Mouse (Mus musculus): ENCODE measurements around the gene Phyhipl. TPM values are rescaled to one million over a fixed set of nuclear protein-coding genes. Genes with fewer than 3 reads are reported as not detected.
A peak's percentile ranks its signal among the peaks of the same experiment; 100 is the strongest.

Phyhipl gene
- total and polyA plus RNA-seq, 2 experiments from 2014 or later = 0.19 TPM; not detected in 1

DNA sequence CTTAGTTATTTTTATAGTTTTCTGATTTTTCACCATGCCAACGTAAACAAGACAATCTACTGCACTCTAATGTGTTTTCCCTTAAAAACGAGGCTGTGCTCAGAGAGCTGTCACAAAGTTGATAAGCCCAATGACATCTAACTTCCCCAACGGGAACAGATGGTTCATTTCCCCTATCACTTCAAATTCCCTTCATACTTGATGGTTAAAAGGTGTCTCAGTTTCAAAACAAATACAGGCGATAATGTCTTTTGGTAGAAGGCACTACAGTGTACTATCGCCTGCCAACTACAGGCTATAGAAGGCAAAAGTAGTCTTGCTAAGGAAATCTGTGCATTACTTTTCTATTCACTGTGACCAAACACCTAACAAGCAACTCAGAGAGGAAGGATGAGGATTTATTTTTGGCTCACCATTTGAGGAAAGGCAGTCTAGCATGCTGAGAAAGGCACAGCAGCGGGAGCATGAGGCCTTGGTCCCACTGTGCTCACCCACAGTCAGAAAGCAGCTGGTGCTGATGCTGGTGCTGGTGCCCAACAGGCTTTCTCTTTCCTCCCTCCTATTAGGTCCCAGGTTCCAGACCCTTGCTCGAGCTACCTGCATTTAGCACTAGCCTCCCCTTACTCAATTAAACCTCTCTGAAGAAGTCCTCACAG, 74.1 kb downstream of the Phyhipl start:
- Histone ChIP-seq H3K36me3 (replicated peaks; ENCODE audit: control insufficient read depth, insufficient read depth, low read length) (no peaks in the 10 kb centered on the region), H3K4me2 (ENCODE audit: low read depth, low read length) (no peak overlapping the region), H3K27me3 (ENCODE audit: control insufficient read depth, insufficient read depth, low read length) (no peaks in the 10 kb centered on the region), H3K27ac (ENCODE audit: low read depth) (no peak overlapping the region), H3K9me3 (replicated peaks; ENCODE audit: control insufficient read depth, low read length) (no peaks in the 10 kb centered on the region), H3K4me3 (ENCODE audit: low read depth, low read length) (no peak overlapping the region), H3K4me1 (ENCODE audit: control insufficient read depth, insufficient read depth) (no peaks in the 10 kb centered on the region), H3K9ac (replicated peaks; ENCODE audit: low read depth, low read length) (no peak overlapping the region)
- WGBS = 26% methylated on average over 7 of the region's 7 CpGs
- no peak for DNase-seq (ENCODE audit: low spot score)
- ATAC-seq (ENCODE audit: insufficient read depth, low read depth) = no peak
- TF ChIP-seq EP300 (IDR thresholded peaks at IDR 0.05; ENCODE audit: low read depth) = no peak
- TF ChIP-seq CTCF (IDR thresholded peaks at IDR 0.05; ENCODE audit: low read depth) = no peak

- Histone ChIP-seq H3K27me3 (ENCODE audit: control insufficient read depth, insufficient read depth, low read length) (no peaks in the 10 kb centered on the region), H3K4me3 (ENCODE audit: low read depth, low read length) (no peak overlapping the region), H3K4me1 (ENCODE audit: control insufficient read depth, insufficient read depth) (no peaks in the 10 kb centered on the region), H3K9ac (replicated peaks; ENCODE audit: low read depth, low read length) (no peak overlapping the region), H3K27ac (ENCODE audit: low read depth) (no peak overlapping the region), H3K9me3 (replicated peaks; ENCODE audit: control insufficient read depth, low read length) (no peaks in the 10 kb centered on the region), H3K36me3 (replicated peaks; ENCODE audit: control insufficient read depth, insufficient read depth, low read length) (no peaks in the 10 kb centered on the region), H3K4me2 (ENCODE audit: low read depth, low read length) (no peak overlapping the region)
- DNase-seq (ENCODE audit: low spot score) (peak; percentile 53), ATAC-seq (ENCODE audit: insufficient read depth, low read depth) (no peak)
- WGBS = 19% methylated on average over 3 of the region's 3 CpGs
- no peak for TF ChIP-seq EP300 (IDR thresholded peaks at IDR 0.05; ENCODE audit: low read depth)
- TF ChIP-seq CTCF (IDR thresholded peaks at IDR 0.05; ENCODE audit: low read depth) = peak; percentile 81
These were observed 92.1 kb downstream of the Phyhipl start for GRCm38 (mm10) chr10:70563636-70564035.

- ATAC-seq (ENCODE audit: insufficient read depth, low read depth) = no peak
- 75% methylated on average over 3 of the region's 3 CpGs for WGBS
- TF ChIP-seq CTCF (IDR thresholded peaks at IDR 0.05; ENCODE audit: low read depth) (no peak), EP300 (IDR thresholded peaks at IDR 0.05; ENCODE audit: low read depth) (no peak)
- H3K36me3 ChIP-seq (replicated peaks; ENCODE audit: control insufficient read depth, insufficient read depth, low read length) = peaks cover 3% of the 10 kb centered on the region
- H3K4me1 ChIP-seq (ENCODE audit: control insufficient read depth, insufficient read depth) = no peaks in the 10 kb centered on the region
- no peak overlapping the region for H3K27ac ChIP-seq (ENCODE audit: low read depth)
- H3K9ac ChIP-seq (replicated peaks; ENCODE audit: low read depth, low read length) = no peak overlapping the region
- no peaks in the 10 kb centered on the region for H3K9me3 ChIP-seq (replicated peaks; ENCODE audit: control insufficient read depth, low read length)
- no peak overlapping the region for H3K4me2 ChIP-seq (ENCODE audit: low read depth, low read length)
- DNase-seq (ENCODE audit: low spot score) = no peak
- H3K4me3 ChIP-seq (ENCODE audit: low read depth, low read length) = no peak overlapping the region
- no peaks in the 10 kb centered on the region for H3K27me3 ChIP-seq (ENCODE audit: control insufficient read depth, insufficient read depth, low read length)
These were observed 103.2 kb downstream of the Phyhipl start for GRCm38 (mm10) chr10:70552531-70552930.

- no peak overlapping the region for H3K4me3 ChIP-seq (ENCODE audit: low read depth, low read length)
- H3K36me3 ChIP-seq (replicated peaks; ENCODE audit: control insufficient read depth, insufficient read depth, low read length) = 0 out of 2 replicates have a peak, but pooled peaks cover 5% of the 10 kb centered on the region
- 72% methylated on average over 6 of the region's 6 CpGs for WGBS
- H3K4me2 ChIP-seq (ENCODE audit: low read depth, low read length) = no peak overlapping the region
- no peaks in the 10 kb centered on the region for H3K4me1 ChIP-seq (ENCODE audit: control insufficient read depth, insufficient read depth)
- H3K27ac ChIP-seq (ENCODE audit: low read depth) = no peak overlapping the region
- TF ChIP-seq CTCF (IDR thresholded peaks at IDR 0.05; ENCODE audit: low read depth) (no peak), EP300 (IDR thresholded peaks at IDR 0.05; ENCODE audit: low read depth) (no peak)
- no peaks in the 10 kb centered on the region for H3K9me3 ChIP-seq (replicated peaks; ENCODE audit: control insufficient read depth, low read length)
- no peak for ATAC-seq (ENCODE audit: insufficient read depth, low read depth)
- DNase-seq (ENCODE audit: low spot score) = no peak
- no peak overlapping the region for H3K9ac ChIP-seq (replicated peaks; ENCODE audit: low read depth, low read length)
- no peaks in the 10 kb centered on the region for H3K27me3 ChIP-seq (ENCODE audit: control insufficient read depth, insufficient read depth, low read length)
These were observed 112.9 kb downstream of the Phyhipl start for GRCm38 (mm10) chr10:70542857-70543256.

DNA sequence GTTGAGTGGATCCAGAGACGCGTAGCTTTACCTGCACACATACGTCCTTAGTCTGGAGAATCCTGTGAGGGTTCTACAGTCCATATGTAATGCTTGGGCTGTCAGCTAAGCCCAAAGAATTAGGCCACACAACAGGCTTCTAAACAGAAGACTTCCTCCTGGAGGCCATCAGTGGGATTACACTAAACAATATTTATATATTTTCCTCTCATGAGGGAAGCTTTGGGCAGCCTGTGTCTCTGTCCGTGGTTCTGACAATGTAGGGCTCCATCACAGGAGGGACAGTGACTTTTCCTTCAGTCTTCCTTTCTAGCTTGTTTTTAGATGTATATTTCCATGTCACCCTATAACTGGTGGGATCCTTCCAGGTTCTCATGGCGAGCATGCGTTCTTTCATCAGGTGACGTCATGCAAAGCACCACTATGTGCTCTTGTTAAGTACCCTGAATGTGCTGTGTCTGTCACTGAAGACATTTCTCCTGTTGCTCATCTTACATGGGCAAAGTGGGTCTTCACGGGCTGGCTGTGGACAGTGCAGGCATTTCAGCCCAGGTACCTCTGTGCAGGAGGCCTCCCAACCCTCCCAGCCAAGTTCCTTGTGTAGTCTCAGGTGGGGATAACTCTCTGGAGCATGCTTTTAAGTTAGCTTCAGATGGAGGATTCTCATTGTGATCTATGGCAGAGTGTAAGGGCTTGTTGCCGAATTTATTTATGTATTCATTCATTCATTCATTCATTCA, 115.1 kb downstream of the Phyhipl start:
- Histone ChIP-seq H3K4me2 (ENCODE audit: low read depth, low read length) (no peak overlapping the region), H3K9me3 (replicated peaks; ENCODE audit: control insufficient read depth, low read length) (no peaks in the 10 kb centered on the region), H3K27me3 (ENCODE audit: control insufficient read depth, insufficient read depth, low read length) (no peaks in the 10 kb centered on the region), H3K9ac (replicated peaks; ENCODE audit: low read depth, low read length) (no peak overlapping the region), H3K27ac (ENCODE audit: low read depth) (no peak overlapping the region), H3K4me3 (ENCODE audit: low read depth, low read length) (no peak overlapping the region), H3K36me3 (replicated peaks; ENCODE audit: control insufficient read depth, insufficient read depth, low read length) (0 out of 2 replicates have a peak, but pooled peaks cover 5% of the 10 kb centered on the region), H3K4me1 (ENCODE audit: control insufficient read depth, insufficient read depth) (no peaks in the 10 kb centered on the region)
- ATAC-seq (ENCODE audit: insufficient read depth, low read depth) (no peak), DNase-seq (ENCODE audit: low spot score) (peak; percentile 17)
- TF ChIP-seq EP300 (IDR thresholded peaks at IDR 0.05; ENCODE audit: low read depth) (no peak), CTCF (IDR thresholded peaks at IDR 0.05; ENCODE audit: low read depth) (peak; percentile 43)
- 78% methylated on average over 9 of the region's 9 CpGs for WGBS
